Mouse (Mus musculus): ENCODE data around the gene Aimp2. TPM values are rescaled to one million over a fixed set of nuclear protein-coding genes. Genes with fewer than 3 reads are reported as not detected.

Aimp2 gene
- polyA plus RNA-seq, 1 experiment = 35.2 TPM

GRCm38 (mm10) chr5:143927875-143928274 lies 18.2 kb upstream of the Aimp2 start, which contains the start of gene Gm42421:
Gm42421 (plus strand) TSS chr5:143928175.
- Histone ChIP-seq H3K4me3 (ENCODE audit: control insufficient read depth, low read depth, low read length) (no peak within 1 kb of the TSS), H3K27me3 (ENCODE audit: control insufficient read depth, insufficient read depth, low read length) (no peaks in the 10 kb centered on the region), H3K4me1 (ENCODE audit: control insufficient read depth, insufficient read depth, low read length) (0 out of 2 replicates have a peak, but pooled peaks cover 5% of the 10 kb centered on the region), H3K36me3 (ENCODE audit: control insufficient read depth, insufficient read depth, low read length) (peaks cover 2% of the 10 kb centered on the region; the same call in 1 of the 2 replicates), H3K27ac (ENCODE audit: control insufficient read depth, insufficient read depth, low read depth, low read length) (no peak within 1 kb of the TSS)
- TF ChIP-seq CTCF (IDR thresholded peaks at IDR 0.05; ENCODE audit: control insufficient read depth, insufficient read depth, insufficient replicate concordance, low read depth, low read length) (no peak), POLR2A (IDR thresholded peaks at IDR 0.05; ENCODE audit: control insufficient read depth, low read depth, low read length) (no peak)

GRCm38 (mm10) chr5:143924781-143925452 lies 15.3 kb upstream of the Aimp2 start:
- Histone ChIP-seq H3K36me3 (ENCODE audit: control insufficient read depth, insufficient read depth, low read length) (peaks cover 2% of the 10 kb centered on the region; the same call in 1 of the 2 replicates), H3K4me3 (ENCODE audit: control insufficient read depth, low read depth, low read length) (no peak overlapping the region), H3K4me1 (ENCODE audit: control insufficient read depth, insufficient read depth, low read length) (no peaks in the 10 kb centered on the region), H3K27ac (ENCODE audit: control insufficient read depth, insufficient read depth, low read depth, low read length) (no peak overlapping the region), H3K27me3 (ENCODE audit: control insufficient read depth, insufficient read depth, low read length) (no peaks in the 10 kb centered on the region)
- TF ChIP-seq POLR2A (IDR thresholded peaks at IDR 0.05; ENCODE audit: control insufficient read depth, low read depth, low read length) (no peak), CTCF (IDR thresholded peaks at IDR 0.05; ENCODE audit: control insufficient read depth, insufficient read depth, insufficient replicate concordance, low read depth, low read length) (no peak)

GRCm38 (mm10) chr5:143918120-143918519 lies 8.5 kb upstream of the Aimp2 start:
- peaks cover 5% of the 10 kb centered on the region for H3K36me3 ChIP-seq (ENCODE audit: control insufficient read depth, insufficient read depth, low read length)
- H3K4me1 ChIP-seq (ENCODE audit: control insufficient read depth, insufficient read depth, low read length) = no peaks in the 10 kb centered on the region
- TF ChIP-seq POLR2A (IDR thresholded peaks at IDR 0.05; ENCODE audit: control insufficient read depth, low read depth, low read length) (no peak), CTCF (IDR thresholded peaks at IDR 0.05; ENCODE audit: control insufficient read depth, insufficient read depth, insufficient replicate concordance, low read depth, low read length) (no peak)
- no peak overlapping the region for H3K4me3 ChIP-seq (ENCODE audit: control insufficient read depth, low read depth, low read length)
- no peak overlapping the region for H3K27ac ChIP-seq (ENCODE audit: control insufficient read depth, insufficient read depth, low read depth, low read length)
- H3K27me3 ChIP-seq (ENCODE audit: control insufficient read depth, insufficient read depth, low read length) = no peaks in the 10 kb centered on the region

GRCm38 (mm10) chr5:143917418-143917817 lies 7.8 kb upstream of the Aimp2 start:
- H3K36me3 ChIP-seq (ENCODE audit: control insufficient read depth, insufficient read depth, low read length) = peaks cover 5% of the 10 kb centered on the region

GRCm38 (mm10) chr5:143916221-143916620 lies 6.6 kb upstream of the Aimp2 start:
- TF ChIP-seq POLR2A (IDR thresholded peaks at IDR 0.05; ENCODE audit: control insufficient read depth, low read depth, low read length) (no peak), CTCF (IDR thresholded peaks at IDR 0.05; ENCODE audit: control insufficient read depth, insufficient read depth, insufficient replicate concordance, low read depth, low read length) (no peak)
- no peaks in the 10 kb centered on the region for H3K4me1 ChIP-seq (ENCODE audit: control insufficient read depth, insufficient read depth, low read length)
- H3K36me3 ChIP-seq (ENCODE audit: control insufficient read depth, insufficient read depth, low read length) = peaks cover 5% of the 10 kb centered on the region
- no peak overlapping the region for H3K27ac ChIP-seq (ENCODE audit: control insufficient read depth, insufficient read depth, low read depth, low read length)
- no peaks in the 10 kb centered on the region for H3K27me3 ChIP-seq (ENCODE audit: control insufficient read depth, insufficient read depth, low read length)
- H3K4me3 ChIP-seq (ENCODE audit: control insufficient read depth, low read depth, low read length) = no peak overlapping the region

More at GRCm38 (mm10) chr5:143917418-143917817, 7.8 kb upstream of the Aimp2 start:
- H3K4me1 ChIP-seq (ENCODE audit: control insufficient read depth, insufficient read depth, low read length) = no peaks in the 10 kb centered on the region
- no peaks in the 10 kb centered on the region for H3K27me3 ChIP-seq (ENCODE audit: control insufficient read depth, insufficient read depth, low read length)
- no peak overlapping the region for H3K4me3 ChIP-seq (ENCODE audit: control insufficient read depth, low read depth, low read length)
- peak; percentile 32; the same call in 1 of the 2 replicates for TF ChIP-seq CTCF (IDR thresholded peaks at IDR 0.05; ENCODE audit: control insufficient read depth, insufficient read depth, insufficient replicate concordance, low read depth, low read length)
- no peak for TF ChIP-seq POLR2A (IDR thresholded peaks at IDR 0.05; ENCODE audit: control insufficient read depth, low read depth, low read length)
- H3K27ac ChIP-seq (ENCODE audit: control insufficient read depth, insufficient read depth, low read depth, low read length) = no peak overlapping the region

GRCm38 (mm10) chr5:143908926-143909325 lies 721 bp downstream of the Aimp2 start:
- Histone ChIP-seq H3K36me3 (ENCODE audit: control insufficient read depth, insufficient read depth, low read length) (peaks cover 1% of the 10 kb centered on the region; the same call in 1 of the 2 replicates), H3K27me3 (ENCODE audit: control insufficient read depth, insufficient read depth, low read length) (no peaks in the 10 kb centered on the region), H3K4me3 (ENCODE audit: control insufficient read depth, low read depth, low read length) (peak overlapping the region; percentile 92), H3K27ac (ENCODE audit: control insufficient read depth, insufficient read depth, low read depth, low read length) (peak overlapping the region; percentile 91), H3K4me1 (ENCODE audit: control insufficient read depth, insufficient read depth, low read length) (peaks cover 6% of the 10 kb centered on the region)
- TF ChIP-seq POLR2A (IDR thresholded peaks at IDR 0.05; ENCODE audit: control insufficient read depth, low read depth, low read length) (no peak), CTCF (IDR thresholded peaks at IDR 0.05; ENCODE audit: control insufficient read depth, insufficient read depth, insufficient replicate concordance, low read depth, low read length) (no peak)

- Histone ChIP-seq H3K4me1 (ENCODE audit: control insufficient read depth, insufficient read depth, low read length) (peaks cover 6% of the 10 kb centered on the region), H3K27ac (ENCODE audit: control insufficient read depth, insufficient read depth, low read depth, low read length) (no peak overlapping the region), H3K27me3 (ENCODE audit: control insufficient read depth, insufficient read depth, low read length) (no peaks in the 10 kb centered on the region), H3K4me3 (ENCODE audit: control insufficient read depth, low read depth, low read length) (no peak overlapping the region), H3K36me3 (ENCODE audit: control insufficient read depth, insufficient read depth, low read length) (no peaks in the 10 kb centered on the region; the same call in 1 of the 2 replicates)
- TF ChIP-seq POLR2A (IDR thresholded peaks at IDR 0.05; ENCODE audit: control insufficient read depth, low read depth, low read length) (no peak), CTCF (IDR thresholded peaks at IDR 0.05; ENCODE audit: control insufficient read depth, insufficient read depth, insufficient replicate concordance, low read depth, low read length) (no peak)
Observed at GRCm38 (mm10) chr5:143906429-143906828, 3.2 kb downstream of the Aimp2 start.
